Mouse (Mus musculus) liver, embryonic 16.5 days (tissue): ENCODE data around the gene Ptprc. TPM values are rescaled to one million over a fixed set of nuclear protein-coding genes. Genes with fewer than 3 reads are reported as not detected.

ENCODE experiments used
- ATAC-seq: fragments of 200-750 bp; cut with Nextera tagmentation; 2 replicates; pipeline ENCODE4 v1.8.0; 2017; ENCODE audit warnings: low read depth, mild to moderate bottlenecking, moderate number of reproducible peaks, moderate library complexity
- H3K27ac ChIP-seq: fragments of 300-500 bp; sonication (generic); 2 replicates; pipeline ENCODE4 v1.5.1; 2014; ENCODE audit warnings: mild to moderate bottlenecking, low read length
- H3K27me3 ChIP-seq: fragments of 300-500 bp; sonication (generic); 2 replicates; pipeline ENCODE4 v1.6.1; 2014; ENCODE audit warnings: low read depth, low read length, mixed read lengths; ENCODE audit not compliant: control insufficient read depth, insufficient read depth
- H3K36me3 ChIP-seq: fragments of 300-500 bp; sonication (generic); 2 replicates; pipeline ENCODE4 v1.6.1; 2014; ENCODE audit warnings: mild to moderate bottlenecking; ENCODE audit not compliant: control insufficient read depth, insufficient read depth
- H3K4me1 ChIP-seq: fragments of 300-500 bp; sonication (generic); 2 replicates; pipeline ENCODE4 v1.6.1; 2014; ENCODE audit warnings: low read depth, low read length, mixed read lengths; ENCODE audit not compliant: control insufficient read depth
- H3K4me2 ChIP-seq: fragments of 300-500 bp; sonication (generic); 2 replicates; pipeline ENCODE4 v1.6.1; 2014; ENCODE audit warnings: low read depth, low read length, mixed read lengths
- H3K4me3 ChIP-seq: fragments of 300-500 bp; sonication (generic); 2 replicates; pipeline ENCODE4 v1.5.1; 2014; ENCODE audit warnings: low read depth, mild to moderate bottlenecking, low read length
- H3K9ac ChIP-seq: fragments of 300-500 bp; sonication (generic); 2 replicates; pipeline ENCODE4 v1.6.1; 2014; ENCODE audit warnings: low read depth, low read length
- H3K9me3 ChIP-seq: fragments of 300-500 bp; sonication (generic); replicated peaks from 2 replicates; pipeline ENCODE4 v1.6.1; 2016; ENCODE audit warnings: low read length; ENCODE audit not compliant: control insufficient read depth
- WGBS: fragments of 180-500 bp; shearing (Covaris S2); extraction: QIAGEN DNeasy Blood & Tissue Kit; methylation state at CpG from one replicate; pipeline ENCODE4 v1.1.7; 2014; ENCODE audit not compliant: insufficient replicate concordance; 5-methylcytosine and 5-hydroxymethylcytosine counted together
- polyA plus RNA-seq: library from polyadenylated mRNA; unstranded; fragments of >200 nt; fragmentation: Nextera tagmentation; extraction: Ambion mirVana; gene quantifications from 2 replicates; pipeline ENCODE4 v1.2.1, GENCODE M21; 2015

Ptprc gene
- polyA plus RNA-seq, 1 experiment from 2014 or later = 8.9 TPM

- no peak overlapping the region for H3K27ac ChIP-seq
- peak overlapping the region; percentile 38 for H3K4me3 ChIP-seq
- no peak overlapping the region for H3K9ac ChIP-seq
- ATAC-seq = peak; percentile 41; the same call in 1 of the 2 replicates
- no peaks in the 10 kb centered on the region for H3K9me3 ChIP-seq
- H3K4me1 ChIP-seq = no peaks in the 10 kb centered on the region
- no peaks in the 10 kb centered on the region for H3K36me3 ChIP-seq
- 18% methylated on average over 9 of the region's 9 CpGs for WGBS
- 0 out of 2 replicates have a peak overlapping the region, but pooled peaks have one; percentile 7 for H3K4me2 ChIP-seq
- no peaks in the 10 kb centered on the region for H3K27me3 ChIP-seq
Measured at GRCm38 (mm10) chr1:138174705-138175492, 609 bp downstream of the Ptprc start.

GRCm38 (mm10) chr1:138174143-138174542, 1.4 kb downstream of the Ptprc start:
- no peaks in the 10 kb centered on the region for H3K27me3 ChIP-seq
- H3K9ac ChIP-seq = no peak overlapping the region
- H3K4me3 ChIP-seq = peak overlapping the region; percentile 38
- H3K9me3 ChIP-seq = no peaks in the 10 kb centered on the region
- H3K4me1 ChIP-seq = no peaks in the 10 kb centered on the region
- H3K4me2 ChIP-seq = 0 out of 2 replicates have a peak overlapping the region, but pooled peaks have one; percentile 7
- 43% methylated on average over 4 of the region's 4 CpGs for WGBS
- no peak overlapping the region for H3K27ac ChIP-seq
- no peaks in the 10 kb centered on the region for H3K36me3 ChIP-seq
- ATAC-seq = no peak

- no peaks in the 10 kb centered on the region for H3K36me3 ChIP-seq
- H3K27me3 ChIP-seq = no peaks in the 10 kb centered on the region
- no peak overlapping the region for H3K27ac ChIP-seq
- H3K4me2 ChIP-seq = no peak overlapping the region
- no peak overlapping the region for H3K9ac ChIP-seq
- ATAC-seq = no peak
- peak overlapping the region; percentile 38; the same call in 1 of the 2 replicates for H3K4me3 ChIP-seq
- H3K4me1 ChIP-seq = no peaks in the 10 kb centered on the region
- H3K9me3 ChIP-seq = no peaks in the 10 kb centered on the region
- WGBS = 49% methylated on average over 6 of the region's 6 CpGs
Measured at GRCm38 (mm10) chr1:138173669-138174068, 1.8 kb downstream of the Ptprc start.

- Histone ChIP-seq H3K4me1 (no peaks in the 10 kb centered on the region), H3K4me2 (no peak overlapping the region), H3K9ac (no peak overlapping the region), H3K36me3 (no peaks in the 10 kb centered on the region), H3K4me3 (no peak overlapping the region), H3K9me3 (no peaks in the 10 kb centered on the region), H3K27me3 (no peaks in the 10 kb centered on the region), H3K27ac (no peak overlapping the region)
- 66% methylated on average over 3 of the region's 3 CpGs for WGBS
- ATAC-seq = no peak
Measured at GRCm38 (mm10) chr1:138172547-138172946, 3.0 kb downstream of the Ptprc start.

GRCm38 (mm10) chr1:138172096-138172495, 3.4 kb downstream of the Ptprc start:
- no peaks in the 10 kb centered on the region for H3K27me3 ChIP-seq
- no peak overlapping the region for H3K27ac ChIP-seq
- WGBS = 59% methylated on average over 4 of the region's 4 CpGs
- no peak overlapping the region for H3K4me3 ChIP-seq
- ATAC-seq = no peak
- no peaks in the 10 kb centered on the region for H3K4me1 ChIP-seq
- H3K9ac ChIP-seq = no peak overlapping the region
- H3K4me2 ChIP-seq = no peak overlapping the region
- H3K36me3 ChIP-seq = no peaks in the 10 kb centered on the region
- no peaks in the 10 kb centered on the region for H3K9me3 ChIP-seq

- no peaks in the 10 kb centered on the region for H3K27me3 ChIP-seq
- H3K4me1 ChIP-seq = no peaks in the 10 kb centered on the region
- ATAC-seq = no peak
- H3K27ac ChIP-seq = no peak overlapping the region
- WGBS = 47% methylated on average over 5 of the region's 5 CpGs
- H3K9ac ChIP-seq = no peak overlapping the region
- no peaks in the 10 kb centered on the region for H3K9me3 ChIP-seq
- no peak overlapping the region for H3K4me3 ChIP-seq
- no peak overlapping the region for H3K4me2 ChIP-seq
- no peaks in the 10 kb centered on the region for H3K36me3 ChIP-seq
Measured at GRCm38 (mm10) chr1:138166233-138166771, 9.2 kb downstream of the Ptprc start.

GRCm38 (mm10) chr1:138162638-138163037, 12.9 kb downstream of the Ptprc start:
- WGBS = 63% methylated on average over 8 of the region's 8 CpGs
- Histone ChIP-seq H3K4me1 (no peaks in the 10 kb centered on the region), H3K9me3 (no peaks in the 10 kb centered on the region), H3K4me2 (no peak overlapping the region), H3K4me3 (no peak overlapping the region), H3K27ac (no peak overlapping the region), H3K36me3 (no peaks in the 10 kb centered on the region), H3K9ac (no peak overlapping the region), H3K27me3 (no peaks in the 10 kb centered on the region)
- no peak for ATAC-seq

GRCm38 (mm10) chr1:138158921-138159320, 16.6 kb downstream of the Ptprc start:
- H3K9me3 ChIP-seq = no peaks in the 10 kb centered on the region
- no peaks in the 10 kb centered on the region for H3K36me3 ChIP-seq
- no peak overlapping the region for H3K27ac ChIP-seq
- no peaks in the 10 kb centered on the region for H3K27me3 ChIP-seq
- no peaks in the 10 kb centered on the region for H3K4me1 ChIP-seq
- no peak overlapping the region for H3K4me2 ChIP-seq
- no peak overlapping the region for H3K9ac ChIP-seq
- no peak overlapping the region for H3K4me3 ChIP-seq
- 55% methylated on average over 2 of the region's 2 CpGs for WGBS
- no peak for ATAC-seq

- Histone ChIP-seq H3K4me2 (no peak overlapping the region), H3K9me3 (no peaks in the 10 kb centered on the region), H3K4me3 (no peak overlapping the region), H3K9ac (no peak overlapping the region), H3K36me3 (no peaks in the 10 kb centered on the region), H3K27ac (no peak overlapping the region), H3K4me1 (no peaks in the 10 kb centered on the region), H3K27me3 (no peaks in the 10 kb centered on the region)
- WGBS = 45% methylated on average over 3 of the region's 3 CpGs
- ATAC-seq = no peak
Measured at GRCm38 (mm10) chr1:138158236-138158635, 17.3 kb downstream of the Ptprc start.
